27 mouse cellular contexts compared by ENCODE assay signal in the genomic region with DNA sequence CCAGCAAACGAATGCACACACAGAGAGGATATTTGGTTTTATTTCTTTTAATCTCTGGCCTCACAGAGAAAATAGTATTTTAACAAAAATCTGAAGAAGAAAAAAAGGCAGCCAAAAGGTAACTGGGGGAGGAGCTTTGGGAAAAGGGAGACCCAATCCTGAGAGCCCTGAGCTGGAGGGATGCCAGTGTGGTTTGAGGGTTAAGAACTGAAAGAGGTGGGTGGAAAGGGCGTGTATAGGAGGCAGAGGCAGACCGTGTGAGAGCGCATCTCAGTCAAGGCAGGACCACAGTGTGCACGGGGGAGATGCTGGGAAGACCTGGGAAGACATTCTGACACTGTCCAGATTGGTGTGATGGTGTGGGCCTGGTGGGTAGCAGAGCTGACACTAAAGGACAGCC.
DNase-seq lines count a peak whose midpoint lies in the region; ATAC-seq and TF ChIP-seq lines count a peak whose summit lies in the region.
"Had no signal": no experiment of that assay in that cellular context is flagged by ENCODE, and none has a peak within 500 bp of the region (broad histone marks: within the 10 kb centered on the region; RNA-seq: fewer than 3 reads in every experiment).

No protein-coding gene starts in this region.

- H3K4me2 ChIP-seq in forebrain, postnatal 0 days (ENCODE audit: low read depth) = no peak overlapping the region
- H3K4me2 ChIP-seq: embryonic facial prominence, embryonic 13.5 days; forebrain, embryonic 13.5 days; heart, embryonic 12.5 days; heart, embryonic 15.5 days; hindbrain, embryonic 14.5 days had no signal

- no peaks in the 10 kb centered on the region for H3K9me3 ChIP-seq in forebrain, postnatal 0 days (ENCODE audit: low read length)
- H3K9me3 ChIP-seq: embryonic facial prominence, embryonic 13.5 days; forebrain, embryonic 10.5 days; forebrain, embryonic 13.5 days; heart, embryonic 12.5 days; heart, embryonic 15.5 days had no signal

- peak; percentile 80 for DNase-seq in heart, adult 11 months
- DNase-seq in heart, postnatal 10 days = no peak
- DNase-seq in 3T3-L1 (ENCODE audit: low read depth, low spot score) = peak; percentile 40
- peak; percentile 43 for DNase-seq in CD4-positive helper T cell, adult 2 months (ENCODE audit: low read depth, low spot score)
- DNase-seq in right cerebral cortex, postnatal 4 days = no peak
- DNase-seq in forebrain, postnatal 0 days = no peak
- no peak for DNase-seq in cerebellum, adult 8-10 months
- DNase-seq: adrenal gland, adult 8-10 months; adrenal gland, postnatal 25 days; cerebellum, adult 11-12 months; cerebellum, adult 9-10 months; gastrocnemius, adult 2 months; gastrocnemius, postnatal 14 days; heart, adult 18-20 months; heart, postnatal 14 days; heart, postnatal 4 days; kidney, adult 2 months had no signal

- no peaks in the 10 kb centered on the region for H3K36me3 ChIP-seq in forebrain, postnatal 0 days (ENCODE audit: insufficient read depth)
- H3K36me3 ChIP-seq: embryonic facial prominence, embryonic 13.5 days; forebrain, embryonic 10.5 days had no signal

- H3K4me1 ChIP-seq in forebrain, postnatal 0 days (ENCODE audit: insufficient read depth) = no peaks in the 10 kb centered on the region
- H3K4me1 ChIP-seq: embryonic facial prominence, embryonic 13.5 days had no signal

- no peak overlapping the region for H3K9ac ChIP-seq in forebrain, postnatal 0 days
- H3K9ac ChIP-seq: embryonic facial prominence, embryonic 13.5 days; forebrain, embryonic 13.5 days; heart, embryonic 12.5 days; heart, embryonic 15.5 days; hindbrain, embryonic 14.5 days had no signal

- intact Hi-C loops in heart, postnatal 10 days (cut with DNase I) = no loop called here

- no peak for TF ChIP-seq CTCF in forebrain, postnatal 0 days (IDR thresholded peaks at IDR 0.05; ENCODE audit: low read depth)

- no peak overlapping the region for H3K4me3 ChIP-seq in forebrain, postnatal 0 days (ENCODE audit: low read depth, low read length)
- H3K4me3 ChIP-seq: embryonic facial prominence, embryonic 13.5 days; forebrain, embryonic 10.5 days; forebrain, embryonic 13.5 days; gastrocnemius, adult 2 months; heart, embryonic 12.5 days; heart, embryonic 15.5 days had no signal

- WGBS in forebrain, postnatal 0 days = 65% methylated on average over 5 of the region's 5 CpGs

- H3K27ac ChIP-seq in forebrain, postnatal 0 days (ENCODE audit: low read depth, low read length) = no peak overlapping the region
- H3K27ac ChIP-seq: embryonic facial prominence, embryonic 13.5 days; forebrain, embryonic 10.5 days; forebrain, embryonic 13.5 days; gastrocnemius, adult 2 months; heart, embryonic 15.5 days; hindbrain, embryonic 14.5 days; hindbrain, postnatal 0 days had no signal

- H3K27me3 ChIP-seq in forebrain, postnatal 0 days (ENCODE audit: insufficient read depth, low read length) = no peaks in the 10 kb centered on the region
- H3K27me3 ChIP-seq: embryonic facial prominence, embryonic 13.5 days; heart, embryonic 12.5 days; heart, embryonic 15.5 days had no signal

- ATAC-seq in common myeloid progenitor, adult 5-6 weeks (replicated peaks; ENCODE audit: low read depth, poor library complexity, severe bottlenecking) = 0 out of 2 replicates have a peak, but pooled peaks have one; percentile 12
- ATAC-seq in forebrain, postnatal 0 days = no peak
- ATAC-seq: forebrain, embryonic 13.5 days; forebrain, embryonic 16.5 days; hindbrain, postnatal 0 days; intestine, postnatal 0 days had no signal

Comparison
In these comparisons a context has a peak if more than half of its experiments do, and no peak if none do; other contexts are left out.
1. DNase-seq: peak in heart, adult 11 months (single experiment), 3T3-L1 (single experiment) and CD4-positive helper T cell, adult 2 months (single experiment); none in heart, postnatal 10 days (0 of 2), right cerebral cortex, postnatal 4 days (single experiment), forebrain, postnatal 0 days (single experiment) and cerebellum, adult 8-10 months (single experiment).